Mouse (Mus musculus) monocyte, adult 5-6 weeks (primary cell): ENCODE data around the gene Senp1. TPM values are rescaled to one million over a fixed set of nuclear protein-coding genes. Genes with fewer than 3 reads are reported as not detected.
A peak's percentile ranks its signal among the peaks of the same experiment; 100 is the strongest.

ENCODE experiments used
- ATAC-seq: fragments of 153-309, 156-312 bp; replicated peaks from 2 replicates; pipeline ENCODE4 v1.8.0; 2017; ENCODE audit warnings: mild to moderate bottlenecking; ENCODE audit not compliant: low TSS enrichment, insufficient number of reproducible peaks, severe bottlenecking, poor library complexity, low FRiP score
- total RNA-seq: library from RNA; stranded (forward); fragments of 200-1000, 200-491, 200-594 nt; gene quantifications from 3 replicates; pipeline ENCODE4 v1.2.3, GENCODE M21; 2017

The Senp1 gene
- total RNA-seq, 1 experiment from 2014 or later: 39.4 TPM

GRCm38 (mm10) chr15:98111791-98112190, 18.2 kb upstream of the Senp1 start:
- no peak for ATAC-seq

GRCm38 (mm10) chr15:98108297-98109152, 15.0 kb upstream of the Senp1 start:
- ATAC-seq: peak; percentile 91

DNA sequence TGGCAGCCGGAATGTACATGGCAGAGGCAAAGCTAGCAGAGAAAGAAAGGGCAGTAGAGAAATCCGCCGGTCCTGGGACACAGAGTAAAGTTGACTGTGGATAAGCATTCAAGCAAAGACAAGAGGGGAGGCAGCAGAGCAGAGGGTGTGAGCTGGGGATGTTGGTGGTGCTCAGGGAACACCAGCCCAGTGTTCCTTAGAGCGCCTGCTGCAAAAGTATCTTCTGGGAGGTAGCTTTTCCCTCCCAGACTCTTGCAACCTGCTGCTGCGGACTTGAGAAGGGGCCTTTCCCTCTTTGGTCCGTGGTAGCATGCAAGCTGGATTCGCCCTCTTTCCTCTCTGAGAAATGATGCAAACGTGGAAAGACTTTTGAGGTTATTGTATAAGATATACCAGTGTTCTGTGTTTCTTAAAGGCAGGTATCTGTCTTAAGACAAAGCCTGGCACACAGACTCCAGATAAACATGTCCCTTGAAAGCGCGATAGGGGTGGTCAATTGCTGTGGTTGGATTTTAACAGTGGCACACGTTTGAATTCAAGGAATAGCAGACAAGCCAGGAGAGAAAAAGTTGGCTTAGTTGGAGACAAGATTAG, 14.3 kb upstream of the Senp1 start:
- no peak for ATAC-seq

DNA sequence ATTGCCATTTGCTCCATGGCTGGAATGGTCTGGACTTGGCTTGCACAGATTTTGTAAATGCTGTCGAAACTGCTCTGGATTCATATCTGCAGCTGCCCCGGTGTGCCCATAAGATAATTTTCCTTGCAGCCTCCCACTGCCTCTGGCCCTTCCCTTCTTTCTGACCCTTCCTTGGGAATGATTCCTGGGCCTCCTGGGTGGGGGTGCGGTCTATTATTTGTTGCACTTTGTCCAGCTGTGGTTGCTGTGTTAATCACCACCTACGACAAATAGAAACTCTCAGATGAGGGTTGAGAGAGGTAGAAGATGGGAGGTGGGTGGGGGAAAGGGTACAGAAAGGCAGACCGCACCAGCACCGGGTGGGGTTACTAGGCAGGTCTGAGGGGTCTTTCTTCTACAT, 13.7 kb upstream of the Senp1 start:
- no peak for ATAC-seq

DNA sequence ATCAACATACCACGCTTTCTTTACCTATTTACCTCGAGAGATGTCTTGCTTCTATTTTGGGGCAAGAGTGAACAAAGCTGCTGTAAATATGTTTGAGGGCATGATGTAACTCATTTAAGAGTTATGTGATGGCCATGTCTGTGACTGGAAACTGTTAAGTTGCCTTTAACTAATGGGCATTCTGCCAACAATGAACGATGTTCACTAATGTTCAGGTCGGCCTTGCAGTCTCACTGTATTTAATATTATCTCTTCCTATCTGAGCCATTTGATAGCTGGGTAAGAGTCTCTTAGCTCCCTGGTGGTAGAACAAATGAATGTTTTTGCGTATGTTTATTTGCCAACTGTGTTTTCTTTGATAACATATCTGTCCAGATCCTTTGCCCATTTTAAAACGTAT, 13.0 kb upstream of the Senp1 start:
- ATAC-seq: no peak

DNA sequence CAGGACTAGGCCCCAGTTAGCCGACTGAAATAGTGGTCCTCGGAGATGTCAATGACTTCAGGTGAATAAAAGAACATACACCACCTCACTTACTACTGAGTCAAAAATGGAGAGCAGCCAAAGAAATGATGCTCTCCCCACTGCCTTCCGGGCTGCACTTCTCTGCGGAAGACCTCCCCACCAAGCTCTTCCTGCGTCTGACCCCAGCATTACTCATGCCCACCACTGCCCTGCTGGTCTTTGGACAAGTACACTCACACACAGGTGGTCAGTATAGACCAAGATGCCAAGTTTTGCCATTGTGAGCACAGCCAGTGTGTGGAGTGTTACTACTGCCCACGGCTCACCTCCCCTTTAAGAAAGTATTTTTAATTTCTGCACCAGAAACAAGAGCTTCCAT, 8.9 kb upstream of the Senp1 start:
- 0 out of 2 replicates have a peak, but pooled peaks have one; percentile 9 for ATAC-seq

- no peak for ATAC-seq
Measured at GRCm38 (mm10) chr15:98098519-98098918, 5.0 kb upstream of the Senp1 start.

DNA sequence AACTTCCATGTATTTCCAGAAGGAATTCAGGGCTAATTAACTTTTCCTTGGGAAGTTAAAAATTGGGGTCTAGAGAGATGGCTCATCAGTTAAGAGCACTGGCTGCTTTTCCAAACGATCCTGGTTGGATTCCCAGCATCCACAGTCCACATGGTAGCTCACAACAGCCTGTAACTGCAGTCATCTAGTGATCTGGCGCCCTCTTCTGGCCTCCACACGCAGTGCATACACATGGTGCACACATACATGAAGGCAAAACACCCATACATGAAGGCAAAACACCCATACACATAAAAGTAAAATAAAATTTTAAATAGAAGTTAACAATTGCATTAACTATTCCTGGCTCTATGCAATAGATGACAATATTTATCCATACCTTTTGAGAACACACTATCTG, 3.4 kb upstream of the Senp1 start:
- ATAC-seq: no peak

GRCm38 (mm10) chr15:98094905-98095304, 1.4 kb upstream of the Senp1 start:
- no peak for ATAC-seq

DNA sequence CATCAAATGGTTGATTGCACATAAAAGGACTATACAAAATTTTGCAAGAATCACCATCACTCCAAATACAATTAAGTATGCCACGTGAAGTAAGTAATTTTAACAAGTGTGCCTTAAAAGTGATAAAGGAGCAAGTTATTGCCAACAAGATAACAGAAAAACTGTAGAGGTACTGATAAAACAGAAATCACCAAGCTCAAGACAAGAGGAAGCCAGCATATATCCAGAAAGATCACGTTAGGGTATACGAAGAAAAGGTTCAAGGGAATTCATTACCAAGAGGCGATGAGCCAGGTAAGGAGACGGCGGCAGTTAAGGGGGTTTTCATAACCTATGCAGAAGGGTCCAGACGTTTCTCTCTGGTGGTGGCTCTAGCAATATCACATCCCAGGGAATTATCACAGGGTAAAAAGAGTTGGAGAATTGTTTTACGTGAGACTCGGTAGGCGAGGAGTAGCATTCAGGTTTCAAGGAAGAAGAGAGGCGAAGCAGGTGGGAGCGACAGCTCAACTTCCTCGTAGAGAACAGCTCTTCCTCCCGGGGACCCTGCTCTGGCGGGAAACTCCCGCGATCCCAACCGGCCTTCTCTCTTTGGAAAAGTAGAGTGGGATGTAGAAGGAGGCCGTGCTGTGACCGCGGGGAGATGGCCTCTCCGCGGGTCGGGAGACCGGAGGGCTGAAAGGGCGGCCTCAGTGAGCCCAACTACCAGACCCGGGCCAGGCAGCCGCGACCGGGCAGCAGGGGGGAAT, 998 bp downstream of the Senp1 start, which contains the start of gene Pfkm:
Gene Pfkm, plus strand, starts transcription at position 218 of the 749 bp plus-strand sequence.
- ATAC-seq: peak; percentile 2; the same call in 1 of the 2 replicates

DNA sequence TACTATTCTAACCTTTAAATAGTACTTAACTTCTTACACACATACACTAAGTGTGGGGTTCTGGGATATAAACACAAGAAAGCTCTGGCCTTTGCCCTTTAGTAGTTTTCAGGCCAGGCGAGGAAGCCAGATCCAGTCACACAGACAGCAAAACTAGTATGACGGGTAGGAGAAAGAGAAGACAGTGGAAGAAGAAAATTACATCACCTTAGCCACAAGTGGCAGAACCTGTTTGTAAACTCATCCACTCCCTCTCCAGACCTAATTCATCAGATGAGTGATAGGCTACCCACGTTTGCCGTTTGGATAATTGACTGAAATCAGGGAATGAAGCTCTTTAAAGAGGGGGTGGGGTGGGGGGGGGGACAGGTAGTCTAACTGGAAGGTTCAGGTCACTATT, 1.7 kb downstream of the Senp1 start:
- no peak for ATAC-seq

DNA sequence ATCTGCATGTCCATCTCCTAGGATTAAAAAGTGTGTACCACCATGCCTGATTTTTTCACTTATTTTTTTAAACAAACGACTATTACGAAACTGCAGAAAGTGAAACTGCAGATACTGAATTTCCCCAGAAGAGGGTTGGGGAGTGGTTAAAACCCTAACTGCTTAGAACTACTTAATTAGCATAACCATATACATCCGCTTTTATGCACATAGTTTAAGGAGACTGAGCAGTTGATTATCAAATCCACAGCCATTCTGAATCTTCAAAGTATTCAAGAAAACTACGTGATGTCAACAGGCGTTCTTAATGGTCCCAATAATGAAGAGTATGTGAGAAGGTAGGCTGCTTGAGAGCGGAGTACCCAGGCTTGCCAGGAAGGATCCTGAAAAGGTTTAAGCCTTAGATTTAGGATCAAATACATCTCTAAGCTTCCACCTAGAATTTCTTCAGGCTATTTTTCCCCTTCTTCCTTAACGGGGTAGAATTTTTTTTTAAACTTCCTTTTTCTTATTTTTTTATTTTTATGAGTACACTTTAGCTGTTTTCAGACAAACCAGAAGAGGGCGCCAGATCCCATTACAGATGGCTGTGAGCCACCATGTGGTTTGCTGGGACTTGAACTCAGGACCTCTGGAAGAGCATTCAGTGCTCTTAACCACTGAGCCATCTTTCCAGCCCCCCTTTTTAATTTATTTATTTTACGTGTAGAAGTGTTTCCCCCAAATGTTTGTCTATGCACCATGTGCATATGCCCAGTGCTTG, 3.9 kb downstream of the Senp1 start:
- peak; percentile 60 for ATAC-seq

DNA sequence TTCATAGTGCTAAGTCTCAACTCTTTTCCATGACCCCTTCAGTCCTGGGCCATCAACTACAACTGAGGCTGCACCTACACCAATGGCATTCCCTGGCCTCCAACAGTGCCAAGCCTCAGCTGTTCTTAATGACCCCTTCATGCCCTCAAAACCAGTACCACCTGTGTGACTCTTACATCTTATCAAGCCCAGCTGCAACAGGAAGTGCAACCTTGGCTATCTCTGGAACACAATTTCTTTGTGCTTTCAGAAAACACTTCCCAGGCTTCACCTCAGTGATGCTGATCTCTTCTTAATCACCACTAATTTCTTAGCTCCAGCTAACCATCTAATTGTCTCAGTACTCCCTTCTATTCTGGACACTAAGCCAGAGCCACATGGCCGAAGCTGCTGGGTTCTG, 4.7 kb downstream of the Senp1 start:
- ATAC-seq: no peak

GRCm38 (mm10) chr15:98076901-98077300, 16.6 kb downstream of the Senp1 start:
- ATAC-seq: no peak

- ATAC-seq: no peak
Measured at GRCm38 (mm10) chr15:98075034-98075433, 18.5 kb downstream of the Senp1 start.

DNA sequence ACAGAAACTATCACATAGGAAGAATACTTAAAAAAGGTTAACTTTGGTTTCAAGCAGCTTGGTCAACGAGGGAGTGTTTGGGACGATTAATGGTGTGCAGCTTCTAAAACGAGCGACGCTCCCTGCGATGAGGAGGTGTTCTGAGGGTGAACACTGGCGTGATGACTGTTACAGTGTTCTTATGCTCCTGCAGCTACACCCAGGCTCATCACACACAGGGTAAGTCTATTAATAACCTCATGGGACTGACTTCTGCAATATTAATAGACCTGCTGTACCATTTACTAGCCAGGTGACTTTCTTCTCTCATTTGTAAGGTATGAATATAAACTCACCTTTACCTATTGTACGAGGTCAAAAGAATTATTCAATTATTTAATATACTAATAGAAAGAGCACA, 19.0 kb downstream of the Senp1 start:
- no peak for ATAC-seq

GRCm38 (mm10) chr15:98070376-98070775, 23.2 kb downstream of the Senp1 start:
- no peak for ATAC-seq

GRCm38 (mm10) chr15:98069566-98070245, 23.8 kb downstream of the Senp1 start:
- no peak for ATAC-seq
